Mouse (Mus musculus): Measurements from ENCODE around the gene Gjb2. TPM values are rescaled to one million over a fixed set of nuclear protein-coding genes. Genes with fewer than 3 reads are reported as not detected.

Gjb2 gene
- polyA plus RNA-seq, 1 experiment = 4.9 TPM

DNA sequence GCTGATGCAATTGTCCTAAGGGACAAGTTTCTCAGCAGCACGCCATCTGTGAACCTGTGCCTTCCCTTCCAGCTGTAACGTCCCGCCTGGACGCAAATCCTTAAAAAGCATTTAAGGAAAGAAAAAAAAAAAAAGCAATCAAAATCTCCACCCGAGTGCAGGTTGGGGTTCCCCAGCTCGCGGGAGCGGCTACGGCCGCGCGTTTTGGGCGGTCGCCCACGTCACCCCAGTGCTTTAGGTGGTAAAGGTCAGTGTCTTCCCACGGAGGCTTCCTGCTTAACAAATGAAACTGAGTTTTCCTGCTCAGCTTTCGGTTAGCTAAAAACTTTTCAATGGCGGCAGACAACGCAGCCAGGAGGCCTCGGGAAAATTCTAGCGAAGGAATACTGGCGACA is 794 bp downstream of the Gjb2 start:
- 0 out of 2 replicates have a peak, but pooled peaks cover 3% of the 10 kb centered on the region for H3K4me1 ChIP-seq (replicated peaks; ENCODE audit: control insufficient read depth, insufficient read depth, low read length)
- TF ChIP-seq POLR2A (IDR thresholded peaks at IDR 0.05; ENCODE audit: control insufficient read depth, extremely low read depth, insufficient read depth, low read length, poor library complexity) (no peak), CTCF (IDR thresholded peaks at IDR 0.05; ENCODE audit: borderline replicate concordance, control insufficient read depth, extremely low read depth, insufficient read depth, low read length, poor library complexity) (no peak)
- peak overlapping the region; percentile 35 for H3K4me3 ChIP-seq (ENCODE audit: control insufficient read depth, insufficient read depth, low read length)
- H3K27me3 ChIP-seq (ENCODE audit: control insufficient read depth, insufficient read depth, low read length) = no peaks in the 10 kb centered on the region; the same call in 1 of the 2 replicates
- no peak for DNase-seq
- H3K27ac ChIP-seq (ENCODE audit: control insufficient read depth, insufficient read depth, low read length) = no peak overlapping the region
- H3K36me3 ChIP-seq (ENCODE audit: control insufficient read depth, insufficient read depth, low read length) = no peaks in the 10 kb centered on the region
- 13% methylated on average over 22 of the region's 22 CpGs for WGBS

GRCm38 (mm10) chr14:57103121-57103520 is 1.4 kb downstream of the Gjb2 start:
- TF ChIP-seq POLR2A (IDR thresholded peaks at IDR 0.05; ENCODE audit: control insufficient read depth, extremely low read depth, insufficient read depth, low read length, poor library complexity) = no peak
- TF ChIP-seq CTCF (IDR thresholded peaks at IDR 0.05; ENCODE audit: borderline replicate concordance, control insufficient read depth, extremely low read depth, insufficient read depth, low read length, poor library complexity) = no peak
- H3K4me3 ChIP-seq (ENCODE audit: control insufficient read depth, insufficient read depth, low read length) = no peak overlapping the region
- H3K36me3 ChIP-seq (ENCODE audit: control insufficient read depth, insufficient read depth, low read length) = no peaks in the 10 kb centered on the region
- no peak for DNase-seq
- H3K4me1 ChIP-seq (replicated peaks; ENCODE audit: control insufficient read depth, insufficient read depth, low read length) = 0 out of 2 replicates have a peak, but pooled peaks cover 3% of the 10 kb centered on the region
- H3K27ac ChIP-seq (ENCODE audit: control insufficient read depth, insufficient read depth, low read length) = no peak overlapping the region
- no peaks in the 10 kb centered on the region; the same call in 1 of the 2 replicates for H3K27me3 ChIP-seq (ENCODE audit: control insufficient read depth, insufficient read depth, low read length)
- WGBS = 89% methylated on average over 6 of the region's 6 CpGs

- no peak overlapping the region for H3K4me3 ChIP-seq (ENCODE audit: control insufficient read depth, insufficient read depth, low read length)
- WGBS = 93% methylated on average over 7 of the region's 7 CpGs
- no peak for TF ChIP-seq CTCF (IDR thresholded peaks at IDR 0.05; ENCODE audit: borderline replicate concordance, control insufficient read depth, extremely low read depth, insufficient read depth, low read length, poor library complexity)
- no peak for TF ChIP-seq POLR2A (IDR thresholded peaks at IDR 0.05; ENCODE audit: control insufficient read depth, extremely low read depth, insufficient read depth, low read length, poor library complexity)
- H3K27me3 ChIP-seq (ENCODE audit: control insufficient read depth, insufficient read depth, low read length) = no peaks in the 10 kb centered on the region; the same call in 1 of the 2 replicates
- no peaks in the 10 kb centered on the region for H3K36me3 ChIP-seq (ENCODE audit: control insufficient read depth, insufficient read depth, low read length)
- H3K4me1 ChIP-seq (replicated peaks; ENCODE audit: control insufficient read depth, insufficient read depth, low read length) = 0 out of 2 replicates have a peak, but pooled peaks cover 3% of the 10 kb centered on the region
- DNase-seq = no peak
- H3K27ac ChIP-seq (ENCODE audit: control insufficient read depth, insufficient read depth, low read length) = no peak overlapping the region
Observed at GRCm38 (mm10) chr14:57101623-57102022, 2.9 kb downstream of the Gjb2 start.

DNA sequence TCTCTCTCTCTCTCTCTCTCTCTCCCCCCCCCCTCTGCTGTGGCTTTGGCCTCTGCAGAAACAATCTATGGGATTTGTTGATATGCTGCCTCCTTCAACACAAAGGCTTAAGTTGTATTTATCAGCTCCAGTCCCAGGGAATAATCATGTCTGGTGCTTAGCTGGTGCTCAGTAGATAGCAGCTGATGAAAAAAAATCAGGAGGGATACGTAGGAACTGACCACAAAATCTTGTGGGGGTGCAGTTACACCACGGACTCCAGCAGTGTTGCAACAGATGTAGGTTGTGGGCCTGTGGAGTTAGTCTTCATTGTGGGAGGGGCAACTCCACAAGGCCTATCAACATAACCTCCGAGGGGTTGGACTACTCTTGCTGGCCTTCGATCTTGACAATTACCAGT is 8.6 kb downstream of the Gjb2 start:
- 55% methylated on average over 4 of the region's 4 CpGs for WGBS

GRCm38 (mm10) chr14:57093029-57093428 is 11.5 kb downstream of the Gjb2 start:
- peak; percentile 42 for DNase-seq
- no peaks in the 10 kb centered on the region for H3K4me1 ChIP-seq (replicated peaks; ENCODE audit: control insufficient read depth, insufficient read depth, low read length)
- no peaks in the 10 kb centered on the region for H3K36me3 ChIP-seq (ENCODE audit: control insufficient read depth, insufficient read depth, low read length)
- H3K4me3 ChIP-seq (ENCODE audit: control insufficient read depth, insufficient read depth, low read length) = no peak overlapping the region
- no peak overlapping the region for H3K27ac ChIP-seq (ENCODE audit: control insufficient read depth, insufficient read depth, low read length)
- no peaks in the 10 kb centered on the region for H3K27me3 ChIP-seq (ENCODE audit: control insufficient read depth, insufficient read depth, low read length)
- no peak for TF ChIP-seq CTCF (IDR thresholded peaks at IDR 0.05; ENCODE audit: borderline replicate concordance, control insufficient read depth, extremely low read depth, insufficient read depth, low read length, poor library complexity)
- TF ChIP-seq POLR2A (IDR thresholded peaks at IDR 0.05; ENCODE audit: control insufficient read depth, extremely low read depth, insufficient read depth, low read length, poor library complexity) = no peak
- 6% methylated on average over 8 of the region's 8 CpGs for WGBS

More for the DNA sequence above, 8.6 kb downstream of the Gjb2 start:
- Histone ChIP-seq H3K27me3 (ENCODE audit: control insufficient read depth, insufficient read depth, low read length) (no peaks in the 10 kb centered on the region), H3K36me3 (ENCODE audit: control insufficient read depth, insufficient read depth, low read length) (no peaks in the 10 kb centered on the region), H3K4me1 (replicated peaks; ENCODE audit: control insufficient read depth, insufficient read depth, low read length) (no peaks in the 10 kb centered on the region), H3K27ac (ENCODE audit: control insufficient read depth, insufficient read depth, low read length) (no peak overlapping the region), H3K4me3 (ENCODE audit: control insufficient read depth, insufficient read depth, low read length) (no peak overlapping the region)
- DNase-seq = no peak
- TF ChIP-seq CTCF (IDR thresholded peaks at IDR 0.05; ENCODE audit: borderline replicate concordance, control insufficient read depth, extremely low read depth, insufficient read depth, low read length, poor library complexity) (no peak), POLR2A (IDR thresholded peaks at IDR 0.05; ENCODE audit: control insufficient read depth, extremely low read depth, insufficient read depth, low read length, poor library complexity) (no peak)

DNA sequence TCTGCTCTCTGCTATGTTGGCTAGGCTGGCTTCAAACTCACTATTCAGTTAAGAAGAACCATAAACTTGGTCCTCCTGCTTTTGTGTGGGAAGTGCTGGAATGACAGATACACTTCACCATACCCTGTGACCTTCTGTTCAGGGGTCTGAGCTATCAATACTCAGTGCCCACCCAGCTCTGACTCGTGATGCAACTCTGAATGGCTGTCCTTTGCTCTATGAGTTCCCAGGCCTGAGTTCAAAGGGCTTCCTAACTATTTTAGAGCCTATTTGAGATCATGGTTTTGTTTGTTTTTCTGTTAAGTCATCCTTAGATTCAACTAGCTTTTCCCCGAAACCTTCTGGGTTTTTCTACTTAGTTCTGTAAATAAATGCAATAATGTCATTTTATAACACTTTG is 14.5 kb downstream of the Gjb2 start:
- Histone ChIP-seq H3K4me3 (ENCODE audit: control insufficient read depth, insufficient read depth, low read length) (no peak overlapping the region), H3K36me3 (ENCODE audit: control insufficient read depth, insufficient read depth, low read length) (no peaks in the 10 kb centered on the region), H3K4me1 (replicated peaks; ENCODE audit: control insufficient read depth, insufficient read depth, low read length) (0 out of 2 replicates have a peak, but pooled peaks cover 5% of the 10 kb centered on the region), H3K27ac (ENCODE audit: control insufficient read depth, insufficient read depth, low read length) (no peak overlapping the region), H3K27me3 (ENCODE audit: control insufficient read depth, insufficient read depth, low read length) (no peaks in the 10 kb centered on the region)
- no peak for TF ChIP-seq CTCF (IDR thresholded peaks at IDR 0.05; ENCODE audit: borderline replicate concordance, control insufficient read depth, extremely low read depth, insufficient read depth, low read length, poor library complexity)
- TF ChIP-seq POLR2A (IDR thresholded peaks at IDR 0.05; ENCODE audit: control insufficient read depth, extremely low read depth, insufficient read depth, low read length, poor library complexity) = no peak
- DNase-seq = no peak
- 84% methylated on average over 2 of the region's 2 CpGs for WGBS

GRCm38 (mm10) chr14:57089107-57089506 is 15.4 kb downstream of the Gjb2 start:
- Histone ChIP-seq H3K4me3 (ENCODE audit: control insufficient read depth, insufficient read depth, low read length) (no peak overlapping the region), H3K36me3 (ENCODE audit: control insufficient read depth, insufficient read depth, low read length) (no peaks in the 10 kb centered on the region), H3K27me3 (ENCODE audit: control insufficient read depth, insufficient read depth, low read length) (no peaks in the 10 kb centered on the region), H3K27ac (ENCODE audit: control insufficient read depth, insufficient read depth, low read length) (no peak overlapping the region), H3K4me1 (replicated peaks; ENCODE audit: control insufficient read depth, insufficient read depth, low read length) (0 out of 2 replicates have a peak, but pooled peaks cover 5% of the 10 kb centered on the region)
- TF ChIP-seq CTCF (IDR thresholded peaks at IDR 0.05; ENCODE audit: borderline replicate concordance, control insufficient read depth, extremely low read depth, insufficient read depth, low read length, poor library complexity) = no peak
- no peak for TF ChIP-seq POLR2A (IDR thresholded peaks at IDR 0.05; ENCODE audit: control insufficient read depth, extremely low read depth, insufficient read depth, low read length, poor library complexity)
- WGBS = 93% methylated on average over 7 of the region's 7 CpGs
- DNase-seq = no peak
